Mouse (Mus musculus) left cerebral cortex, adult 6 months (tissue): ENCODE results near the gene Katnbl1. TPM values are rescaled to one million over a fixed set of nuclear protein-coding genes. Genes with fewer than 3 reads are reported as not detected.

Experiments
- long read RNA-seq, 2 experiments: library from polyadenylated mRNA; unstranded; transcript quantifications; one replicate each; pipeline ENCODE4 v2.0.0; 2019 to 2020
- polyA plus RNA-seq: library from polyadenylated mRNA; unstranded; fragments of <200 nt; fragmentation: Nextera tagmentation; gene quantifications from 2 replicates; pipeline ENCODE4 v1.2.3, GENCODE M21; 2021

Katnbl1 gene
- polyA plus RNA-seq: 8.5 and 8.9 TPM in 2 replicates
- long read RNA-seq, experiment 1, transcript Katnbl1-201 (10 exons, 2,886 nt): major isoform, 123 of 142 reads
- long read RNA-seq, experiment 1, partial matches to known transcripts: 4 of 142 reads
- long read RNA-seq, experiment 1, other reads (novel, unspliced or antisense): 14 of 142 reads
- long read RNA-seq, experiment 2, transcript Katnbl1-201 (10 exons, 2,886 nt): major isoform, 13 of 20 reads
- long read RNA-seq, experiment 2, partial matches to known transcripts: 1 of 20 reads
- long read RNA-seq, experiment 2, other reads (novel, unspliced or antisense): 6 of 20 reads

DNA sequence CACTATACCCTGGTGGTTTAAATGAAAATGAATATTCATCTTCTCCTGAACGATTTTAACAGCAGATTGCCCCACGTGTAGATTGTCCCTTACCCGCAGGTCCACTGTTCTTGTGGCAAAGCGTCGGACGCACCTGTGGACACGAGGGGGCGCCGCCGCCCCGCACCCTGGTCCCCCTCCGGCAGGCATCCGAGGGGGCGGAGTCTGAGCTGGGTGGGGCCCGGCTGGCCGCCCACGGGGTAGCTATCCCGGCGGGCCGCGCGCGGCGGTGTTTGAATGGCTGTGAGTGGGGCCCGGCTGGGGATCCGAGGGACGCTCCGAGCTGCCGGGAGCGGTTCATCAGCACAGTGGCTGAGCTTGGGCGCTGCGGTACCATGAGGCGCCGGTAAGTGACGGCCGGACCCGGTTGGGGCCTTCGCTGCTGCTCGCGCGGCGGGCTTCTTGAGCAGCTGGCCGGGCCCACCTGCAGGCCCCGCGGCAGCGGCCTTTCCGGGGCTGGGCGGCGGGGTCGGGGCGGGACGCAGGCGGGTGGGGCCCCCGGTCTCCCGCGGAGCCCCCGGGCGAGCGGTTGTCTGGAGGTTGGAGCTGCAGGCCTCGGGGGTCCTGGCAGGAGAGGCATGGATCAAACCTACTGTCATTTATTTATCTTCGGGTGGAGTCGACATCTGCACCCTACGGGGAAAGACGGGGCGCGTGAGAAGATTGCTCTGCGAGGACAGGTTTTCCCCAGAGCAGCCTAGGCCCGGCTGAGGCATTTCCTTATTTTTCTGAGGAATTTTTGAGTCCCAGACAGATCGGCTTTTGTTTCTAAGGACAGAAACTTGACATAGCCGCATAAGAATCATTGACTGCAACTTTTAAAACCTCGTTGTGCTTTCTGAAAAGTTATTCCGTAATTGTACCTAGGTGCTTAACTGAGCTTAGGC is at the start of gene Katnbl1:
Gene Katnbl1, plus strand, starts transcription at position 239 of the 926 bp plus-strand sequence.

GRCm38 (mm10) chr2:112367726-112368673 is 11.0 kb upstream of the Katnbl1 start, which contains the start of gene Emc4:
TSS of gene Emc4 (minus strand) at chr2:112368027.

DNA sequence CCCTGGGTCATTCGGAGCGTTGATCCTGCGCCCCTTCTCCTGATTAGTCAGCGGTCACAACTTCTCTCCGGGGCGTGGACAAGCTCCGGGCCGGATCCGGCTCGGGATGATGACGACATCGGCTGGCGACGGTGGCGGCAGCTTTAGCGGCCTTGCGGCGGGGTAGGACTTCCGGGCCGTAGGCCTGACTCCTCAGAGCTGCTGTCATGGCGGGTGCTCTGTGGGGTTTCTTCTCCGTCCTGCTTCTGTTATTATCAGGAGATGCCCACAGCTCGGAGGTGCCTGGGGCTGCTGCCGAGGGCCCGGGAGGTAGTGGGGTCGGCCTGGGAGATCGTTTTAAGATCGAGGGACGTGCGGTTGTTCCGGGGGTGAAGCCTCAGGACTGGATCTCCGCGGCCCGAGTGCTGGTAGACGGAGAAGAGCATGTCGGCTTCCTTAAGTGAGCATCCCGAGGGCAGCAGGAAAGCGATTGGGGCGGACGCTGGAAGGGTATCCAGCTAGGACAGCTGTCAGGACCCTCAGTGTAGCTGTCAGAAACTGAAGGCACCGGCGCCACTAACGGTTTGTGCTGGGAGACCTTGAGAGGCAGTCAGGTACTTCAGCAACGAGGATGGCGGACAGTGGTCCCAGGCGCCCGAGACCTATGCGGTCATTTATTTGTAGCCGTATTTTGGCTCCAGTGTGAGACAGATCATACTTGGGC is 76.0 kb downstream of the Katnbl1 start, which contains the start of gene Emc7:
Gene Emc7, plus strand, starts transcription at position 136 of the 703 bp plus-strand sequence.

Other genes starting within 250 kb of the Katnbl1 start
- gene Olfr1316, start 244.2 kb upstream of the Katnbl1 start, polyA plus RNA-seq: not detected in 2 replicates
- gene Olfr1317, start 238.9 kb upstream of the Katnbl1 start, polyA plus RNA-seq: not detected in 2 replicates
- not detected in 2 replicates for gene Olfr1318, start 225.0 kb upstream of the Katnbl1 start, polyA plus RNA-seq
- gene Lpcat4, start 139.7 kb upstream of the Katnbl1 start, polyA plus RNA-seq: 41.7 and 89.1 TPM in 2 replicates
- gene Nutm1, start 119.9 kb upstream of the Katnbl1 start, polyA plus RNA-seq: 0.09 and 0.15 TPM in 2 replicates
- 289 TPM in 2 replicates for gene Nop10, start 117.3 kb upstream of the Katnbl1 start, polyA plus RNA-seq
- gene Slc12a6, start 113.4 kb upstream of the Katnbl1 start, polyA plus RNA-seq: 15.8 and 15.9 TPM in 2 replicates
- gene Gm21985, start 112.9 kb upstream of the Katnbl1 start, polyA plus RNA-seq: 0.29 TPM in 1 of 2 replicates, not detected in the other
- gene Emc4, start 11.2 kb upstream of the Katnbl1 start, polyA plus RNA-seq: 317 and 366 TPM in 2 replicates
- gene Emc7, start 75.8 kb downstream of the Katnbl1 start, polyA plus RNA-seq: 39.7 and 50.1 TPM in 2 replicates
- 0.41 and 0.58 TPM in 2 replicates for gene Chrm5, start 101.6 kb downstream of the Katnbl1 start, polyA plus RNA-seq
- 1.4 and 1.7 TPM in 2 replicates for gene Aven, start 113.8 kb downstream of the Katnbl1 start, polyA plus RNA-seq